14 mouse cellular contexts compared by ENCODE assay signal in genomic region chr2:14146913-14147312, GRCm38 (mm10). TPM values are rescaled to one million over a fixed set of nuclear protein-coding genes. Genes with fewer than 3 reads are reported as not detected.
DNase-seq lines count a peak whose midpoint lies in the region; ATAC-seq and TF ChIP-seq lines count a peak whose summit lies in the region.
"Had no signal": no experiment of that assay in that cellular context is flagged by ENCODE, and none has a peak within 500 bp of the region (broad histone marks: within the 10 kb centered on the region; RNA-seq: fewer than 3 reads in every experiment).

No protein-coding gene starts in this region.

- H3K36me3 ChIP-seq in liver, adult 2 months (ENCODE audit: control insufficient read depth, insufficient read depth, low read length), result peaks cover 30% of the 10 kb centered on the region
- H3K36me3 ChIP-seq in liver, embryonic 11.5 days (ENCODE audit: control insufficient read depth, insufficient read depth, low read length), result peaks cover 14% of the 10 kb centered on the region; the same call in 1 of the 2 replicates

- no peak overlapping the region for H3K4me3 ChIP-seq in liver, adult 2 months (ENCODE audit: insufficient read depth, low read depth, low read length)
- H3K4me3 ChIP-seq in liver, embryonic 11.5 days (ENCODE audit: low read depth, low read length), result no peak overlapping the region
- H3K4me3 ChIP-seq: embryonic facial prominence, embryonic 15.5 days; liver, embryonic 15.5 days; myocyte had no signal

- no peaks in the 10 kb centered on the region for H3K4me1 ChIP-seq in liver, adult 2 months (ENCODE audit: control insufficient read depth, insufficient read depth, low read length)
- H3K4me1 ChIP-seq in liver, embryonic 11.5 days (replicated peaks; ENCODE audit: control insufficient read depth, insufficient read depth, low read length), result no peaks in the 10 kb centered on the region
- H3K4me1 ChIP-seq: embryonic facial prominence, embryonic 15.5 days; liver, embryonic 15.5 days had no signal

- no peak for DNase-seq in frontal cortex, adult 2 months (ENCODE audit: extremely low spot score in 1 of 2, low spot score in 1 of 2)
- DNase-seq in liver, adult 2 months (ENCODE audit: extremely low read depth, low read depth, low spot score), result peak; percentile 19
- no peak for DNase-seq in liver, embryonic 11.5 days (ENCODE audit: low spot score)
- peak; percentile 14 for DNase-seq in CD4-positive helper T cell, adult 2 months (ENCODE audit: low read depth, low spot score)
- peak; percentile 9 for DNase-seq in c-Kit-positive CD71-positive TER-119-negative erythroid progenitor cells, embryonic 14.5 days (ENCODE audit: low read depth)
- no peak for DNase-seq in adrenal gland, postnatal 36 days
- DNase-seq: cerebellum, adult 18-20 months; right cerebral cortex, adult 18-20 months had no signal

- peak; percentile 77 for ATAC-seq in frontal cortex, adult (ENCODE audit: low TSS enrichment)
- no peak for ATAC-seq in liver, embryonic 11.5 days (replicated peaks; ENCODE audit: low FRiP score)
- no peak for ATAC-seq in megakaryocyte, adult 5-6 weeks (ENCODE audit: poor library complexity, severe bottlenecking)

- 92% methylated on average over 2 of the region's 2 CpGs for WGBS in liver, adult 2 months
- WGBS in liver, embryonic 11.5 days, result 87% methylated on average over 2 of the region's 2 CpGs

- H3K9ac ChIP-seq in liver, adult 2 months (ENCODE audit: low read depth, low read length), result no peak overlapping the region
- no peak overlapping the region for H3K9ac ChIP-seq in liver, embryonic 11.5 days (ENCODE audit: low read depth, low read length)
- H3K9ac ChIP-seq: embryonic facial prominence, embryonic 15.5 days; liver, embryonic 15.5 days had no signal

- no peak overlapping the region for H3K27ac ChIP-seq in liver, adult 2 months (replicated peaks; ENCODE audit: insufficient read depth, low read depth, low read length)
- H3K27ac ChIP-seq in liver, embryonic 11.5 days (ENCODE audit: low read depth, low read length), result no peak overlapping the region
- H3K27ac ChIP-seq: embryonic facial prominence, embryonic 15.5 days; liver, embryonic 15.5 days had no signal

- H3K27me3 ChIP-seq in liver, adult 2 months (ENCODE audit: control insufficient read depth, insufficient read depth, low read length), result no peaks in the 10 kb centered on the region
- no peaks in the 10 kb centered on the region for H3K27me3 ChIP-seq in liver, embryonic 11.5 days (replicated peaks; ENCODE audit: control insufficient read depth, insufficient read depth, low read length)
- H3K27me3 ChIP-seq: embryonic facial prominence, embryonic 15.5 days; liver, embryonic 15.5 days had no signal

- TF ChIP-seq POLR2A in liver, adult 2 months (IDR thresholded peaks at IDR 0.05; ENCODE audit: extremely low read depth, insufficient read depth, low read length), result no peak

- no peaks in the 10 kb centered on the region for H3K79me2 ChIP-seq in liver, adult 2 months (ENCODE audit: control insufficient read depth, insufficient read depth, low read length)

- no peak for TF ChIP-seq CTCF in liver, adult 2 months (IDR thresholded peaks at IDR 0.05; ENCODE audit: low read depth, low read length)

- H3K9me3 ChIP-seq in liver, embryonic 11.5 days (ENCODE audit: control insufficient read depth, low read length), result no peaks in the 10 kb centered on the region
- H3K9me3 ChIP-seq: embryonic facial prominence, embryonic 15.5 days; liver, embryonic 15.5 days had no signal

- no peak overlapping the region for H3K4me2 ChIP-seq in liver, embryonic 11.5 days
- H3K4me2 ChIP-seq: embryonic facial prominence, embryonic 15.5 days; liver, embryonic 15.5 days had no signal

RNA-seq across cellular contexts. Expression of gene Tmem236, which starts 27.4 kb away (rescaled TPM):
- polyA plus RNA-seq in frontal cortex, adult 2 months (2012; rRNA removed), result 0.29 and 0.46 TPM in 2 replicates
- total RNA-seq in liver, adult 2 months (2014; rRNA removed), result not detected in 2 replicates
- not detected in 2 replicates for polyA plus RNA-seq in liver, adult 2 months (2012; rRNA removed)
- polyA plus RNA-seq in liver, embryonic 11.5 days (2014; fragmentation: Nextera tagmentation; extraction: Ambion mirVana), result not detected in 2 replicates
- 0.11 and 1.0 TPM in 2 replicates for total RNA-seq in megakaryocyte, adult 5-6 weeks (2015)
- total RNA-seq in megakaryocyte, adult 5-6 weeks (2017), result 0.37 and 0.59 TPM in 2 replicates
- under 1 TPM; 0.07 to 0.13 TPM for total RNA-seq in adrenal gland, postnatal 36 days (2021)
- total RNA-seq: adrenal gland, adult 18-20 months had no signal

Comparison
In these comparisons a context has a peak if more than half of its experiments do, and no peak if none do; other contexts are left out.
1. DNase-seq: peak in liver, adult 2 months (single experiment), CD4-positive helper T cell, adult 2 months (single experiment) and c-Kit-positive CD71-positive TER-119-negative erythroid progenitor cells, embryonic 14.5 days (single experiment); none in frontal cortex, adult 2 months (0 of 2), liver, embryonic 11.5 days (single experiment) and adrenal gland, postnatal 36 days (0 of 2).